Comparison of ENCODE assay signal across 18 mouse cellular contexts in genomic region chr6:31332714-31333113, GRCm38 (mm10).
"Had no signal": no experiment of that assay in that cellular context is flagged by ENCODE, and none has a peak within 500 bp of the region (broad histone marks: within the 10 kb centered on the region; RNA-seq: fewer than 3 reads in every experiment).

No protein-coding gene starts in this region.

- ATAC-seq: liver, postnatal 0 days; lung, postnatal 0 days had no signal

- H3K4me1 ChIP-seq: liver, embryonic 15.5 days; lung, embryonic 15.5 days; stomach, embryonic 15.5 days had no signal

- H3K9ac ChIP-seq: liver, embryonic 15.5 days; liver, postnatal 0 days; lung, embryonic 15.5 days; midbrain, embryonic 12.5 days; neural tube, embryonic 13.5 days; neural tube, embryonic 15.5 days; stomach, embryonic 15.5 days had no signal

- DNase-seq: liver, postnatal 0 days; lung, adult 2 months; lung, postnatal 14 days; lung, postnatal 36 days; right cerebral cortex, postnatal 14 days; thymus, adult 2 months; thymus, postnatal 25 days; thymus, postnatal 4 days had no signal

- H3K36me3 ChIP-seq: liver, embryonic 15.5 days; lung, embryonic 15.5 days; midbrain, embryonic 12.5 days; neural tube, embryonic 13.5 days; neural tube, embryonic 15.5 days; stomach, embryonic 15.5 days had no signal

- H3K27me3 ChIP-seq: lung, embryonic 15.5 days; midbrain, embryonic 12.5 days; neural tube, embryonic 13.5 days; neural tube, embryonic 15.5 days; stomach, embryonic 15.5 days had no signal

- H3K27ac ChIP-seq: liver, embryonic 15.5 days; lung, embryonic 15.5 days; macrophage; midbrain, embryonic 12.5 days; neural tube, embryonic 13.5 days; neural tube, embryonic 15.5 days; stomach, embryonic 15.5 days; stomach, postnatal 0 days had no signal

- H3K4me2 ChIP-seq: liver, embryonic 15.5 days; lung, embryonic 15.5 days; midbrain, embryonic 12.5 days; neural tube, embryonic 13.5 days; neural tube, embryonic 15.5 days; stomach, embryonic 15.5 days had no signal

- H3K4me3 ChIP-seq: liver, embryonic 15.5 days; lung, embryonic 15.5 days; megakaryocyte, embryonic 14.5 days; midbrain, embryonic 12.5 days; neural tube, embryonic 13.5 days; neural tube, embryonic 15.5 days; stomach, embryonic 15.5 days had no signal

- H3K9me3 ChIP-seq: liver, embryonic 15.5 days; lung, embryonic 15.5 days; megakaryocyte, embryonic 14.5 days; midbrain, embryonic 12.5 days; neural tube, embryonic 13.5 days; neural tube, embryonic 15.5 days; stomach, embryonic 15.5 days had no signal
